Mouse (Mus musculus): ENCODE measurements around the gene Pea15a. TPM values are rescaled to one million over a fixed set of nuclear protein-coding genes. Genes with fewer than 3 reads are reported as not detected.
A peak's percentile ranks its signal among the peaks of the same experiment; 100 is the strongest.
"Not testable (repeated sequence)": the region's sequence is repeated elsewhere in the genome, so short reads cannot be mapped to it uniquely, and the experiment has no call there.

Pea15a gene
- polyA plus RNA-seq (2014; fragmentation: Nextera tagmentation; extraction: Ambion mirVana): 128 and 140 TPM in 2 replicates

DNA sequence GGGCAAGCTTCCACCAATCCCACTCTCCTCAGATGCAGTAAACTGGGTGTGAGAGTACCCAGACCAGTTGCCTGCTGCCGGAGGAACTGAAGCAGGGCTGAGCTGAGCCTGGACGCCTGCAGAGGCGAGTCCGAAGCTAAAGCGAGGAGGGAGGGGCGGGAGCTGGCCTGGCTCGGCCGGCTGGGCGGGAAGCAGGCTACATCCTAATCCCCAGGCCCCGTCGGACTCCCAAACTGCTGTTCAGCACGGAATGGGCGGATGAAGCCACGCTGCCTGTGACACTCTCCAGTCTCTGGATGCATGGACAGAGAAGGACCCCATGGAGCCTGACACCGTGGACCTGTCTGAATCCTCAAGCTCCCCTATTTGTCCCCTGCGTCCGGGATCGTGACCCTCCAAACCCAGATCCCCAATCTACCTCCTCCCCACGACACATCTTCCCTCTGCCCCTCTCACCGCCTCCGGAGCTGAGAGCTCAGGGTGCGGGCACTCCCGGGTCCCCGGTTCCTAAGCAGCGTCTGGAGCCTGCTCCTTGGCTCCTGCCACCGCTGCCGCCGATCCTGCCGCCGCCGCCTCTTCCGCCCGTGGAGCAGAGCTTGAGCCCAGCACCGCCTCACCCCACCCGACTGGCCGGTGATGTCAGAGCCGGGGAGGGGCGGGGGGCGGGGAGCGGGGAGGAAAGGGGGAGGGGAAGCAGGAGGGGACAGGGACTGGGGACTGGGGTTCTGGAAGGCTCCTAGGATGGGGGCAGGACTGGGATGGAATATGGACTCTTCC, at the start of gene Pea15a:
Gene Pea15a (minus strand): TSS at position 664 of the 777 bp plus-strand sequence.
- H3K9ac ChIP-seq: peak within 1 kb of the TSS; percentile 87
- peaks cover 11% of the 10 kb centered on the region; the same call in 1 of the 2 replicates for H3K36me3 ChIP-seq (ENCODE audit: insufficient read depth)
- no peaks in the 10 kb centered on the region for H3K27me3 ChIP-seq (ENCODE audit: insufficient read depth, low read length)
- peak; percentile 79 for ATAC-seq (ENCODE audit: insufficient read depth)
- peak within 1 kb of the TSS; percentile 63 for H3K4me2 ChIP-seq
- peak; percentile 87 for DNase-seq
- under 1% methylated on average over 38 of the region's 40 CpGs for WGBS
- H3K9me3 ChIP-seq (ENCODE audit: low read depth, low read length): no peaks in the 10 kb centered on the region
- no peak for TF ChIP-seq CTCF (IDR thresholded peaks at IDR 0.05; ENCODE audit: low read depth)
- H3K4me1 ChIP-seq (ENCODE audit: insufficient read depth): peaks cover 51% of the 10 kb centered on the region
- peak within 1 kb of the TSS; percentile 78 for H3K4me3 ChIP-seq (ENCODE audit: low read depth, low read length)
- peak within 1 kb of the TSS; percentile 92 for H3K27ac ChIP-seq (ENCODE audit: low read depth)

DNA sequence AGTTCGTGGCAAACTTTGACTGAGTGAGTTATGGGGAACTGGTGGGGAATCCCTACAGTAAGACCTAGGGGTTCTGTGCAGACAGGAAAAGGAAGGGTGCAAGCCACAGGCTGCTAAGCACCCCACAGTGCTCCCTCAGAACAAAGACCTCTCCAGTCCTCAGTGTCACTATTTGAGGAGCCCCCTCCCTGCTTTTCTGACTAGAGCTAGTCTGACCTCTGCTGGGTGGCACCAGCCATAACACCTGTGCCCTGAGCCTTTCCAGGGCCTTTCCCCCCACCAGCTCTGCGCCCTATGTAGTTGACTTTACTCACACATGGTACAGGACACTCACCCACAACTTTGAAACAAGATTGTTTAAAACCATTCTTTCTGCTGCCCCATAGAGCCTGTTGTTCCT, 41.1 kb upstream of the Pea15a start:
- Histone ChIP-seq H3K9ac (no peak overlapping the region), H3K27me3 (ENCODE audit: insufficient read depth, low read length) (peaks cover 23% of the 10 kb centered on the region; the same call in 1 of the 2 replicates), H3K4me3 (ENCODE audit: low read depth, low read length) (no peak overlapping the region), H3K36me3 (ENCODE audit: insufficient read depth) (no peaks in the 10 kb centered on the region), H3K27ac (ENCODE audit: low read depth) (no peak overlapping the region), H3K4me2 (no peak overlapping the region), H3K9me3 (ENCODE audit: low read depth, low read length) (no peaks in the 10 kb centered on the region), H3K4me1 (ENCODE audit: insufficient read depth) (no peaks in the 10 kb centered on the region)
- 27% methylated on average over 2 of the region's 2 CpGs for WGBS
- ATAC-seq (ENCODE audit: insufficient read depth) (peak; percentile 76; the same call in 1 of the 2 replicates), DNase-seq (peak; percentile 63)
- TF ChIP-seq CTCF (IDR thresholded peaks at IDR 0.05; ENCODE audit: low read depth): peak; percentile 68

DNA sequence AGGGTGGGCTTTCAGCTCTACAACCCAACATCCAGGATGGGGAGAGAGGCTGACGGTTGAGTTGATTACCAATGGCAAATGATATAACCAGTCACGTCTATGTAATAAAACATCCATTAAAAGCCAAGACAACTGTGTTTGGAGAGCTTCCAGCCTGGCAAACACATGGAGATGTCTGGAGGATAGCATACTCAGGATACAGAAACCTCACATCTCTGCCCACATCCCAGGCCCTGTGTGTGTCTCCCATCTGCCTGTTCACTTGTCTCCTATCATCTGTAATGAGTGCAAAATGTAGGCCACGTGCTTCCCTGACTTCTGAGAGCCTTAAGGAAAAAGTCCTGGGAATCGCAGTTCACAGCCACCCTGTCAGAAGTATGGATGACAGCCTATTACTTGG, 40.6 kb upstream of the Pea15a start:
- Histone ChIP-seq H3K36me3 (ENCODE audit: insufficient read depth) (no peaks in the 10 kb centered on the region), H3K4me2 (no peak overlapping the region), H3K4me1 (ENCODE audit: insufficient read depth) (no peaks in the 10 kb centered on the region), H3K27me3 (ENCODE audit: insufficient read depth, low read length) (peaks cover 23% of the 10 kb centered on the region; the same call in 1 of the 2 replicates), H3K27ac (ENCODE audit: low read depth) (no peak overlapping the region), H3K9me3 (ENCODE audit: low read depth, low read length) (no peaks in the 10 kb centered on the region), H3K4me3 (ENCODE audit: low read depth, low read length) (no peak overlapping the region), H3K9ac (no peak overlapping the region)
- TF ChIP-seq CTCF (IDR thresholded peaks at IDR 0.05; ENCODE audit: low read depth): no peak
- no peak for DNase-seq
- no peak for ATAC-seq (ENCODE audit: insufficient read depth)
- WGBS: 63% methylated on average over 4 of the region's 4 CpGs

DNA sequence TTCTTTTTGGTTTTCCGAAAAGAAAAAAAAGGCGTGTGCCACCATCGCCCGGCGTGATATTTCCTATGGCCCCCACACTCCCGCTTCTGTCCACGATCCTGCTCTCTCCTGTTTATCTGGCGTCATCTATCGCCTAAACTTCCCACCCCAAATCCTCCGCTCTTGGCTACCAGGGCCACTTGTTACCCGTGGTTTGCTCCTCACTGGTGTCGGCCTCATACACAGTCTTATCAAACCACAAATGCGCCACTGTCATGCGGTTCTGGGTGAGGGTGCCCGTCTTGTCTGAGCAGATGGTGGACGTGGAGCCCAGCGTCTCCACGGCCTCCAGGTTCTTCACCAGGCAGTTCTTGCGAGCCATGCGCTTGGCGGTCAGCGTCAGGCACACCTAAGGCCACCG, 38.0 kb upstream of the Pea15a start:
- 32% methylated on average over 23 of the region's 23 CpGs for WGBS
- not testable (repeated sequence) for H3K9ac ChIP-seq; DNase-seq; H3K36me3 ChIP-seq (ENCODE audit: insufficient read depth); H3K27ac ChIP-seq (ENCODE audit: low read depth); ATAC-seq (ENCODE audit: insufficient read depth); H3K4me1 ChIP-seq (ENCODE audit: insufficient read depth); H3K9me3 ChIP-seq (ENCODE audit: low read depth, low read length)
- Histone ChIP-seq H3K4me2 (peak overlapping the region; percentile 29; the same call in 1 of the 2 replicates), H3K4me3 (ENCODE audit: low read depth, low read length) (peak overlapping the region; percentile 2; the same call in 1 of the 2 replicates), H3K27me3 (ENCODE audit: insufficient read depth, low read length) (peaks cover 23% of the 10 kb centered on the region; the same call in 1 of the 2 replicates)

DNA sequence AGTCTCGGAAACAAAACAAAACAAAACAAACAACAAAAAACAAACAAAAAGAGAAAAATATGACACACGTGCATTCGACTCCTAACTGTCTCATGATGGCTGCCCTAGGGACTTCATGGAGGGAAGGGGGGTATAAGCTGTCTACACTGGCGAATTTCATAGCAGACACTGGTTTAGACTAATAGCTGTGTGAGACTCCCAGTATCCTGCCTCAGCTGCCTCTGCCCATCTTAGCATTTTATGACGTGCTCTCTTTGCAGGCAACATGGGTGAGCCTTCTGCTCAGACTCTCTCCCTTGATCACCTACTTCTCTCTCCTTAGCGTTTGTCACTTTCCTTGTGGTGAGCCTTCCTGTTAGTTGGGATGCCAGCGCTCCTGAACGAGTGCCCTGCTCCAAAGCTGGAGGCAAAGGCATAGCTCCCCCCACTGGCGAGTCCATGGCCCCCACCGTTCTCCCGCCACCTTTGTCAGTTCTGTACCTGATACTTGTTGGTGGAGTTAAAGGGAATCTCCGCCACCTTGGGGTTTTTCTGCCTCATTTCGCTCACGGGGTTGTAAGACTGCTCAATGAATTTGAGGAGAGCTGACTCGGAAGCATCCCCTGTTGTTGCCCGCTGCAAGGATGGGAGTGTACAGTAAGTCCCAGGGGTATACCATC, 37.1 kb upstream of the Pea15a start:
- ATAC-seq (ENCODE audit: insufficient read depth): peak; percentile 8; the same call in 1 of the 2 replicates
- peaks cover 23% of the 10 kb centered on the region; the same call in 1 of the 2 replicates for H3K27me3 ChIP-seq (ENCODE audit: insufficient read depth, low read length)
- no peaks in the 10 kb centered on the region for H3K4me1 ChIP-seq (ENCODE audit: insufficient read depth)
- no peaks in the 10 kb centered on the region for H3K36me3 ChIP-seq (ENCODE audit: insufficient read depth)
- H3K9ac ChIP-seq: no peak overlapping the region
- peak; percentile 40 for DNase-seq
- H3K27ac ChIP-seq (ENCODE audit: low read depth): no peak overlapping the region
- WGBS: 20% methylated on average over 16 of the region's 16 CpGs
- H3K4me3 ChIP-seq (ENCODE audit: low read depth, low read length): no peak overlapping the region
- H3K4me2 ChIP-seq: peak overlapping the region; percentile 29
- H3K9me3 ChIP-seq (ENCODE audit: low read depth, low read length): no peaks in the 10 kb centered on the region
- peak; percentile 36; the same call in 1 of the 2 replicates for TF ChIP-seq CTCF (IDR thresholded peaks at IDR 0.05; ENCODE audit: low read depth)

DNA sequence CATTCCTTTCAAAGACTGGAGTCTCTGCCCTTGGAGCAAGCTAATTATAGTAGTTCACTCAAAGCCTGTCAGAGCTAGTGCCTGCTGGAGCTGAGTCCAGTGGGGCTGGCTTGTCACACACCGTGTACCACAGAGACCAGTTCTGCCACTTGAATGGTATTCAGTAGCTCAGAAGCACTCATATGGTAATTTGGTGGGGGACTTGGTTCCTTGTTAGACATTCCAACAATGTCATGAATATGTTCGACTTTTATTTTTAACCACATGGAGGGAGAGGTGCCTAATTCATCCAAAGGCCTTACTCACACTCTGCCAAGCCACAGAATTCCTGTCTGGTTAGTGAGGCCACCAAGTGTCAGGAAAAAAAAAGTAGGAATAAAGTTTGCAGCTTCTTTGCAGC, 35.8 kb upstream of the Pea15a start:
- WGBS: 47% methylated on average over 2 of the region's 2 CpGs
- H3K9ac ChIP-seq: no peak overlapping the region
- no peak overlapping the region for H3K4me3 ChIP-seq (ENCODE audit: low read depth, low read length)
- no peaks in the 10 kb centered on the region for H3K9me3 ChIP-seq (ENCODE audit: low read depth, low read length)
- no peaks in the 10 kb centered on the region for H3K4me1 ChIP-seq (ENCODE audit: insufficient read depth)
- H3K36me3 ChIP-seq (ENCODE audit: insufficient read depth): no peaks in the 10 kb centered on the region
- no peak overlapping the region for H3K4me2 ChIP-seq
- ATAC-seq (ENCODE audit: insufficient read depth) (peak; percentile 63; the same call in 1 of the 2 replicates), DNase-seq (peak; percentile 40)
- no peak overlapping the region; the same call in 1 of the 2 replicates for H3K27ac ChIP-seq (ENCODE audit: low read depth)
- H3K27me3 ChIP-seq (ENCODE audit: insufficient read depth, low read length): peaks cover 23% of the 10 kb centered on the region; the same call in 1 of the 2 replicates
- TF ChIP-seq CTCF (IDR thresholded peaks at IDR 0.05; ENCODE audit: low read depth): no peak

Data from lung, embryonic 14.5 days (tissue).